Mouse (Mus musculus): Measurements from ENCODE around the gene Akr1e1.
A peak's percentile ranks its signal among the peaks of the same experiment; 100 is the strongest.
"Not testable (repeated sequence)": the region's sequence is repeated elsewhere in the genome, so short reads cannot be mapped to it uniquely, and the experiment has no call there.

The Akr1e1 gene

GRCm38 (mm10) chr13:4608961-4609409 lies at the start of gene Akr1e1:
Gene Akr1e1 (minus strand): TSS chr13:4609174.
- peak; percentile 100 for ATAC-seq (ENCODE audit: low TSS enrichment)

- no peak for ATAC-seq (ENCODE audit: low TSS enrichment)
Measured at GRCm38 (mm10) chr13:4658346-4658745, 49.4 kb upstream of the Akr1e1 start.

GRCm38 (mm10) chr13:4656277-4657146 lies 47.5 kb upstream of the Akr1e1 start:
- ATAC-seq (ENCODE audit: low TSS enrichment): no peak

- no peak for ATAC-seq (ENCODE audit: low TSS enrichment)
Measured at GRCm38 (mm10) chr13:4650190-4650589, 41.2 kb upstream of the Akr1e1 start.

GRCm38 (mm10) chr13:4645248-4645647 lies 36.3 kb upstream of the Akr1e1 start:
- ATAC-seq (ENCODE audit: low TSS enrichment): peak; percentile 91

GRCm38 (mm10) chr13:4610902-4611301 lies 1.9 kb upstream of the Akr1e1 start:
- no peak for ATAC-seq (ENCODE audit: low TSS enrichment)

GRCm38 (mm10) chr13:4608530-4608929 lies 444 bp downstream of the Akr1e1 start:
- ATAC-seq (ENCODE audit: low TSS enrichment): peak; percentile 32

GRCm38 (mm10) chr13:4606821-4607220 lies 2.2 kb downstream of the Akr1e1 start:
- ATAC-seq (ENCODE audit: low TSS enrichment): no peak

GRCm38 (mm10) chr13:4603431-4603830 lies 5.5 kb downstream of the Akr1e1 start:
- not testable (repeated sequence) for ATAC-seq (ENCODE audit: low TSS enrichment)

- ATAC-seq (ENCODE audit: low TSS enrichment): no peak
Measured at GRCm38 (mm10) chr13:4576921-4577320, 32.1 kb downstream of the Akr1e1 start.

GRCm38 (mm10) chr13:4573871-4574270 lies 35.1 kb downstream of the Akr1e1 start, which contains the start of gene Akr1c21:
Gene Akr1c21 (plus strand): TSS chr13:4574075.
- no peak for ATAC-seq (ENCODE audit: low TSS enrichment)

GRCm38 (mm10) chr13:4565996-4566395 lies 43.0 kb downstream of the Akr1e1 start:
- ATAC-seq (ENCODE audit: low TSS enrichment): no peak

- ATAC-seq (ENCODE audit: low TSS enrichment): no peak
Measured at GRCm38 (mm10) chr13:4560500-4560899, 48.5 kb downstream of the Akr1e1 start.

GRCm38 (mm10) chr13:4559143-4559542 lies 49.8 kb downstream of the Akr1e1 start:
- ATAC-seq (ENCODE audit: low TSS enrichment): no peak

All from frontal cortex, adult (tissue).